Mouse (Mus musculus) forebrain, embryonic 11.5 days (tissue): ENCODE measurements around the gene Pds5b. TPM values are rescaled to one million over a fixed set of nuclear protein-coding genes. Genes with fewer than 3 reads are reported as not detected.
"Not testable (repeated sequence)": the region's sequence is repeated elsewhere in the genome, so short reads cannot be mapped to it uniquely, and the experiment has no call there.

Experiments
- ATAC-seq: fragments of 200-750 bp; cut with Nextera tagmentation; replicated peaks from 2 replicates; pipeline ENCODE4 v1.8.0; 2017; ENCODE audit warnings: moderate TSS enrichment; ENCODE audit not compliant: low FRiP score
- DNase-seq: peaks from one replicate; pipeline ENCODE4 v3.0.0-alpha.2; 2017; ENCODE audit warnings: low spot score
- H3K27ac ChIP-seq: fragments of 300-500 bp; sonication (generic); 2 replicates; pipeline ENCODE4 v1.5.1; 2014; ENCODE audit warnings: low read depth, low read length
- H3K27me3 ChIP-seq: fragments of 300-500 bp; sonication (generic); 2 replicates; pipeline ENCODE4 v1.6.1; 2014; ENCODE audit warnings: mild to moderate bottlenecking, low read length, mixed read lengths; ENCODE audit not compliant: control insufficient read depth, insufficient read depth
- H3K36me3 ChIP-seq: fragments of 300-500 bp; sonication (generic); 2 replicates; pipeline ENCODE4 v1.6.1; 2014; ENCODE audit warnings: mild to moderate bottlenecking, low read length, moderate library complexity, mixed read lengths; ENCODE audit not compliant: control insufficient read depth, insufficient read depth
- H3K4me1 ChIP-seq: fragments of 300-500 bp; sonication (generic); replicated peaks from 2 replicates; pipeline ENCODE4 v1.6.1; 2014; ENCODE audit warnings: low read length, mixed read lengths; ENCODE audit not compliant: control insufficient read depth, insufficient read depth
- H3K4me2 ChIP-seq: fragments of 300-500 bp; sonication (generic); 2 replicates; pipeline ENCODE4 v1.6.1; 2014; ENCODE audit warnings: low read depth, mild to moderate bottlenecking, low read length, moderate library complexity, mixed read lengths; ENCODE audit not compliant: severe bottlenecking
- H3K4me3 ChIP-seq: fragments of 300-500 bp; sonication (generic); 2 replicates; pipeline ENCODE4 v1.5.1; 2014; ENCODE audit warnings: low read depth, low read length
- H3K9ac ChIP-seq: fragments of 300-500 bp; sonication (generic); 2 replicates; pipeline ENCODE4 v1.6.1; 2014; ENCODE audit warnings: low read length
- H3K9me3 ChIP-seq: fragments of 300-500 bp; sonication (generic); 2 replicates; pipeline ENCODE4 v1.6.1; 2016; ENCODE audit warnings: low read length, mixed read lengths; ENCODE audit not compliant: control insufficient read depth
- WGBS: fragments of 180-500 bp; shearing (Covaris S2); extraction: QIAGEN DNeasy Blood & Tissue Kit; methylation state at CpG from one replicate; pipeline ENCODE4 v1.1.7; 2014; 5-methylcytosine and 5-hydroxymethylcytosine counted together
- polyA plus RNA-seq: library from polyadenylated mRNA; unstranded; fragments of >200 nt; fragmentation: Nextera tagmentation; extraction: Ambion mirVana; gene quantifications from 2 replicates; pipeline ENCODE4 v1.2.1, GENCODE M21; 2014

Pds5b gene
- polyA plus RNA-seq, 1 experiment from 2014 or later: 50.4 TPM

- Histone ChIP-seq H3K9me3 (no peaks in the 10 kb centered on the region), H3K36me3 (no peaks in the 10 kb centered on the region), H3K4me3 (no peak overlapping the region), H3K27me3 (no peaks in the 10 kb centered on the region), H3K4me2 (no peak overlapping the region), H3K4me1 (no peaks in the 10 kb centered on the region), H3K27ac (no peak overlapping the region), H3K9ac (no peak overlapping the region)
- ATAC-seq (0 out of 2 replicates have a peak, but pooled peaks have one; percentile 27), DNase-seq (no peak)
- 91% methylated on average over 6 of the region's 6 CpGs for WGBS
Observed at GRCm38 (mm10) chr5:150845961-150846360, 172.4 kb downstream of the Pds5b start.

- Histone ChIP-seq H3K9me3 (no peaks in the 10 kb centered on the region), H3K4me2 (no peak overlapping the region), H3K27me3 (no peaks in the 10 kb centered on the region), H3K4me3 (no peak overlapping the region), H3K27ac (no peak overlapping the region), H3K9ac (no peak overlapping the region), H3K4me1 (no peaks in the 10 kb centered on the region), H3K36me3 (no peaks in the 10 kb centered on the region)
- ATAC-seq (no peak), DNase-seq (no peak)
- WGBS: 70% methylated on average over 2 of the region's 2 CpGs
Observed at GRCm38 (mm10) chr5:150850821-150851220, 177.3 kb downstream of the Pds5b start.

- DNase-seq, ATAC-seq: not testable (repeated sequence)
Observed at GRCm38 (mm10) chr5:150852097-150852496, 178.6 kb downstream of the Pds5b start.

GRCm38 (mm10) chr5:150854506-150854905 lies 181.0 kb downstream of the Pds5b start:
- H3K36me3 ChIP-seq: no peaks in the 10 kb centered on the region
- no peaks in the 10 kb centered on the region for H3K27me3 ChIP-seq
- no peak overlapping the region for H3K4me2 ChIP-seq
- no peaks in the 10 kb centered on the region for H3K4me1 ChIP-seq
- H3K27ac ChIP-seq: no peak overlapping the region
- H3K9me3 ChIP-seq: no peaks in the 10 kb centered on the region
- no peak overlapping the region for H3K4me3 ChIP-seq
- DNase-seq (no peak), ATAC-seq (no peak)
- WGBS: 75% methylated on average over 1 of the region's 1 CpGs
- H3K9ac ChIP-seq: no peak overlapping the region

More at GRCm38 (mm10) chr5:150852097-150852496, 178.6 kb downstream of the Pds5b start:
- not testable (repeated sequence) for H3K4me3 ChIP-seq, H3K4me2 ChIP-seq, H3K4me1 ChIP-seq, H3K27me3 ChIP-seq, H3K9me3 ChIP-seq, H3K9ac ChIP-seq, H3K36me3 ChIP-seq, H3K27ac ChIP-seq
- WGBS: 93% methylated on average over 2 of the region's 2 CpGs

- no peak for ATAC-seq
- Histone ChIP-seq H3K4me1 (no peaks in the 10 kb centered on the region), H3K27me3 (no peaks in the 10 kb centered on the region), H3K27ac (no peak overlapping the region), H3K4me2 (no peak overlapping the region), H3K9me3 (no peaks in the 10 kb centered on the region), H3K4me3 (no peak overlapping the region), H3K9ac (no peak overlapping the region), H3K36me3 (no peaks in the 10 kb centered on the region)
- no peak for DNase-seq
- WGBS: 64% methylated on average over 5 of the region's 5 CpGs
Observed at GRCm38 (mm10) chr5:150859642-150860194, 186.2 kb downstream of the Pds5b start.

Other genes with a start within 250 kb of the Pds5b start
- gene Zar1l, start 155.6 kb upstream of the Pds5b start, polyA plus RNA-seq: not detected in 2 replicates
- gene Brca2, start 151.1 kb upstream of the Pds5b start, polyA plus RNA-seq: 34.8 and 35.0 TPM in 2 replicates
- 3.2 and 3.3 TPM in 2 replicates for gene N4bp2l1, start 76.6 kb upstream of the Pds5b start, polyA plus RNA-seq
- gene N4bp2l2, start 7.6 kb upstream of the Pds5b start, polyA plus RNA-seq: 38.0 and 43.8 TPM in 2 replicates